Mouse (Mus musculus): ENCODE measurements around the gene Tppp3. TPM values are rescaled to one million over a fixed set of nuclear protein-coding genes. Genes with fewer than 3 reads are reported as not detected.

The Tppp3 gene
- polyA plus RNA-seq, 1 experiment from 2014 or later: 1.4 TPM

DNA sequence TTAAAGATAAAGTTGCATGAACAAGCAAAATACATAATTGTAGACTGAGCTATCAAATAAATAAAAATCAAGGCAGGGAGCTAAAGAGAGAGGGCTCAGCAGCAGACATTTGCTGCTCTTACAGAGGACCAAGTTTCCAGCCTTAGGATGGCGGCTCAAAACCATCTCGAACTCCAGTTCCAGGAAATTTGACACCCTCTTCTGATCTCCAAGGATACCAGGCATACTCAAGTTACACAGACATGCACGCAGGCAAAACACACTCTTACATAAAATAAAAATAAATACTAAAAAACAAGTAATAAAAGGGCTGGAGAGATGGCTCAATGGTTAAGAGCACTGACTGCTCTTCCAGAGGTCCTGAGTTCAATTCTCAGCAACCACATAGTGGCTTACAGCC is 22.2 kb upstream of the Tppp3 start:
- ATAC-seq (no peak), DNase-seq (no peak)
- 62% methylated on average over 3 of the region's 3 CpGs for WGBS (ENCODE audit: insufficient replicate concordance)
- Histone ChIP-seq H3K9me3 (ENCODE audit: low read length) (no peaks in the 10 kb centered on the region), H3K4me1 (ENCODE audit: insufficient read depth) (0 out of 2 replicates have a peak, but pooled peaks cover 3% of the 10 kb centered on the region), H3K27ac (ENCODE audit: low read depth) (no peak overlapping the region), H3K27me3 (ENCODE audit: insufficient read depth, low read length) (no peaks in the 10 kb centered on the region), H3K4me3 (ENCODE audit: low read depth, low read length) (no peak overlapping the region), H3K9ac (replicated peaks) (no peak overlapping the region), H3K36me3 (replicated peaks; ENCODE audit: insufficient read depth, low read length) (no peaks in the 10 kb centered on the region), H3K4me2 (ENCODE audit: low read depth, low read length) (no peak overlapping the region)
- TF ChIP-seq EP300 (IDR thresholded peaks at IDR 0.05; ENCODE audit: low read depth) (no peak), CTCF (IDR thresholded peaks at IDR 0.05; ENCODE audit: low read depth) (no peak)

DNA sequence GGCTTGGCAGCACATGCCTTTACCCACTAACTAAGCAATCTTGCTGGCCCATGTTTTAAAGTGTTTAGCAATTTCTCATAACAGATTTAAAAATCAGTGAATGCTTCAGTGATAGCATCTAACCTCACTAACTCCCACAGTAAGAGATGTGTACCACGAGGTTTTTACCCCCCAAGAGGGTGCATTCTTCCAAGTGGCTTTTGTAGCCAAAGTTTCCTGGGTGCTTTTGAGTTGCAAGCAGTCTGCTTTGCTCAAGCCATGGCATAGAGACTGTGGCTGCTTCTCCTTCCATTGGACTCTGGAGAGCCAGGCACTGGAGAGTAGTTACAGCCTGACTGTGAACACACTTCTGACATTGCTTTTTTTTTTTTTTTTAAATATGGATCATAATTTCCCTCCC is 18.0 kb upstream of the Tppp3 start:
- no peak overlapping the region for H3K9ac ChIP-seq (replicated peaks)
- H3K4me2 ChIP-seq (ENCODE audit: low read depth, low read length): no peak overlapping the region
- no peaks in the 10 kb centered on the region for H3K36me3 ChIP-seq (replicated peaks; ENCODE audit: insufficient read depth, low read length)
- H3K27ac ChIP-seq (ENCODE audit: low read depth): no peak overlapping the region
- no peaks in the 10 kb centered on the region for H3K9me3 ChIP-seq (ENCODE audit: low read length)
- ATAC-seq: no peak
- TF ChIP-seq CTCF (IDR thresholded peaks at IDR 0.05; ENCODE audit: low read depth): no peak
- TF ChIP-seq EP300 (IDR thresholded peaks at IDR 0.05; ENCODE audit: low read depth): no peak
- H3K4me1 ChIP-seq (ENCODE audit: insufficient read depth): no peaks in the 10 kb centered on the region
- WGBS (ENCODE audit: insufficient replicate concordance): 46% methylated on average over 1 of the region's 1 CpGs
- no peak overlapping the region for H3K4me3 ChIP-seq (ENCODE audit: low read depth, low read length)
- no peaks in the 10 kb centered on the region for H3K27me3 ChIP-seq (ENCODE audit: insufficient read depth, low read length)
- no peak for DNase-seq

DNA sequence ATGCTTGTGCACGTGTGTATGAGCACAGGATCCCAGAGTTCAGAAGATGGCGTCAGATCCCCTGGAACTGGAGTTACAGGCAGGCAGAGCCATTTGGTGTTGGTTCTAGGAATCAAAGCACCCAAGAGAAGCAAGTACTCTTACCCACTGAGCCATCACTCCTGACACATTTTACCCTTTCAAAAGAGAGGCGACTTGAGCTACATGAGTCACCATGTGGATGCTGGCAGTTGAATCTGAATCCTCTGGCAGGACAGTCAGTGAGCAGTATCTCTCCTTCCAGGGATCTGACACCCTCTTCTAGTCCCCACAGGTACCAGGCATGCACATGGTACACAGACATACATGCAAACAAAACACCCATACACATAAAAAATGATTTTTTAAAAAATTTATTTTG is 16.8 kb upstream of the Tppp3 start:
- ATAC-seq (no peak), DNase-seq (no peak)
- WGBS (ENCODE audit: insufficient replicate concordance): 67% methylated on average over 3 of the region's 3 CpGs

GRCm38 (mm10) chr8:105484392-105484791 is 13.1 kb upstream of the Tppp3 start:
- Histone ChIP-seq H3K27me3 (ENCODE audit: insufficient read depth, low read length) (no peaks in the 10 kb centered on the region), H3K4me3 (ENCODE audit: low read depth, low read length) (no peak overlapping the region), H3K4me2 (ENCODE audit: low read depth, low read length) (no peak overlapping the region), H3K9me3 (ENCODE audit: low read length) (no peaks in the 10 kb centered on the region), H3K9ac (replicated peaks) (no peak overlapping the region), H3K27ac (ENCODE audit: low read depth) (no peak overlapping the region), H3K4me1 (ENCODE audit: insufficient read depth) (no peaks in the 10 kb centered on the region), H3K36me3 (replicated peaks; ENCODE audit: insufficient read depth, low read length) (no peaks in the 10 kb centered on the region)
- DNase-seq (peak; percentile 52), ATAC-seq (no peak)
- 68% methylated on average over 2 of the region's 2 CpGs for WGBS (ENCODE audit: insufficient replicate concordance)
- TF ChIP-seq EP300 (IDR thresholded peaks at IDR 0.05; ENCODE audit: low read depth): no peak
- peak; percentile 64 for TF ChIP-seq CTCF (IDR thresholded peaks at IDR 0.05; ENCODE audit: low read depth)

More for the DNA sequence above, 16.8 kb upstream of the Tppp3 start:
- TF ChIP-seq CTCF (IDR thresholded peaks at IDR 0.05; ENCODE audit: low read depth) (no peak), EP300 (IDR thresholded peaks at IDR 0.05; ENCODE audit: low read depth) (no peak)
- H3K36me3 ChIP-seq (replicated peaks; ENCODE audit: insufficient read depth, low read length): no peaks in the 10 kb centered on the region
- H3K4me3 ChIP-seq (ENCODE audit: low read depth, low read length): no peak overlapping the region
- H3K27me3 ChIP-seq (ENCODE audit: insufficient read depth, low read length): no peaks in the 10 kb centered on the region
- H3K27ac ChIP-seq (ENCODE audit: low read depth): no peak overlapping the region
- H3K4me1 ChIP-seq (ENCODE audit: insufficient read depth): no peaks in the 10 kb centered on the region
- H3K9ac ChIP-seq (replicated peaks): no peak overlapping the region
- no peak overlapping the region for H3K4me2 ChIP-seq (ENCODE audit: low read depth, low read length)
- no peaks in the 10 kb centered on the region for H3K9me3 ChIP-seq (ENCODE audit: low read length)

DNA sequence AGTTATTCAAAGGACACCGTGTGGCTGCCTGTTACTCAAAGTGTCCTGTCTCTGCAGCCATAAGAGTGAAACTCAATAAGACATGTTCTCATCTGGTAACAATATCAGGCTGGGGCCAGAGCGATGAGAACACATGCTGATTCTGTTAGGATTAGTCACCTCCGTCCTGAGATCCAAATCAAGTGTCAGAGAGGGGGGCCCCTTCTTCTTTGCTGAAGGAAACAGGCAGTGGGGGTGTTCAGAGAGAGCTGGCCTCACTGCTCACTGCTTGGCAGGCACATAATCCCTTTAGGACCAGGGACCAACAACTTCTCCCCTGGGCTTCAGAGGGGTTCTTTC is 12.7 kb upstream of the Tppp3 start:
- H3K36me3 ChIP-seq (replicated peaks; ENCODE audit: insufficient read depth, low read length): no peaks in the 10 kb centered on the region
- no peak overlapping the region for H3K27ac ChIP-seq (ENCODE audit: low read depth)
- no peaks in the 10 kb centered on the region for H3K27me3 ChIP-seq (ENCODE audit: insufficient read depth, low read length)
- H3K4me1 ChIP-seq (ENCODE audit: insufficient read depth): no peaks in the 10 kb centered on the region
- ATAC-seq: no peak
- WGBS (ENCODE audit: insufficient replicate concordance): 71% methylated on average over 3 of the region's 3 CpGs
- no peak for TF ChIP-seq CTCF (IDR thresholded peaks at IDR 0.05; ENCODE audit: low read depth)
- TF ChIP-seq EP300 (IDR thresholded peaks at IDR 0.05; ENCODE audit: low read depth): no peak
- H3K9me3 ChIP-seq (ENCODE audit: low read length): no peaks in the 10 kb centered on the region
- no peak overlapping the region for H3K4me2 ChIP-seq (ENCODE audit: low read depth, low read length)
- no peak for DNase-seq
- H3K4me3 ChIP-seq (ENCODE audit: low read depth, low read length): no peak overlapping the region
- no peak overlapping the region for H3K9ac ChIP-seq (replicated peaks)

DNA sequence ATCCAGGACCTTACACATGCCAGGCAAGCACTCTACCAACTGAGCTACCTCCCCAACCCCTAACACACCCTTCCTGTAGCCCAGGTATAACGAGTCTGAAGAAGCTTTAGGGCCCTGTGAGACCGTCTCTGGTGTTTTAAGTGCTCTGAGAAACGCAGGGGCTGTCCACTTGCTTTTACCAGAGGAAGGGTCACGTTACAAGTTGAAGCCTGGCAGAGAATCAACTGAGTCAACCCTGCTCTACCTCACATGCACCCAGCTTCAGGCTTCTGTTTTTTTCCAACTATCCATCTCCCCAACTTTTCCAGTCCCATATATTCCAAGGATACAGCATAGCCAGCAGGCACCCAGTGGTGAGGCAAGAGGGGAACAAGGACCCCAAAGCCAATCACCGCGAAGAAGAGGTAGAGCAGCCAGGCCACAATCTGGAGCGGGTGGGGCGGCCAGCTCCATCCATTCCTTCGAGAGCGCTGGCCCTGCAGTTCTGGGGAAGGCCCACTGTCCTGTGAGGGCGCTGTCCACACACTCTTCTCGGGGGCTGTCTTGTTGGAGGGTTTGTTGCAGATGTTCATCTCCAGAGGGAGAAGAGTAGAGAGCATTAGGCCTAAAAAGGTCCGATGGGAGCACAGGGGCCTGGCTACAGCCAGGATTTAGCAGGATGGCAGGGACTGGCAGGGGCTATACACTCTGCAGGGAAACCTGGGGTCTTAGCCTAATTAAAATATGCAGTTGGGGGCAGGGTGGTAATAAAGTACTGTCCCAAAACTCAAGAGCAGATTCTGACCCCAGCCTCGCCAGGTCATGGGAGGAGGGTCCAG is 12.1 kb upstream of the Tppp3 start:
- ATAC-seq (no peak), DNase-seq (peak; percentile 42)
- Histone ChIP-seq H3K4me1 (ENCODE audit: insufficient read depth) (no peaks in the 10 kb centered on the region), H3K27ac (ENCODE audit: low read depth) (no peak overlapping the region), H3K4me3 (ENCODE audit: low read depth, low read length) (no peak overlapping the region), H3K4me2 (ENCODE audit: low read depth, low read length) (no peak overlapping the region), H3K36me3 (replicated peaks; ENCODE audit: insufficient read depth, low read length) (no peaks in the 10 kb centered on the region), H3K9me3 (ENCODE audit: low read length) (no peaks in the 10 kb centered on the region), H3K27me3 (ENCODE audit: insufficient read depth, low read length) (no peaks in the 10 kb centered on the region), H3K9ac (replicated peaks) (no peak overlapping the region)
- TF ChIP-seq CTCF (IDR thresholded peaks at IDR 0.05; ENCODE audit: low read depth) (peak; percentile 62), EP300 (IDR thresholded peaks at IDR 0.05; ENCODE audit: low read depth) (no peak)
- WGBS (ENCODE audit: insufficient replicate concordance): 62% methylated on average over 14 of the region's 14 CpGs
